Mouse (Mus musculus) large intestine, adult 2 months (tissue): ENCODE results near the gene Litaf. TPM values are rescaled to one million over a fixed set of nuclear protein-coding genes. Genes with fewer than 3 reads are reported as not detected.
"Not testable (repeated sequence)": the region's sequence is repeated elsewhere in the genome, so short reads cannot be mapped to it uniquely, and the experiment has no call there.

Source experiments
- DNase-seq: peaks from one replicate; pipeline ENCODE4 v3.0.0-alpha.2; 2012; ENCODE audit warnings: low read depth, low spot score
- WGBS: fragments of 180-500 bp; shearing (Covaris S2); methylation state at CpG from one replicate; pipeline ENCODE4 v1.1.7; 2018; 5-methylcytosine and 5-hydroxymethylcytosine counted together
- polyA plus RNA-seq: library from polyadenylated mRNA; depleted of rRNA; stranded (reverse); fragments of >200 nt; gene quantifications from 2 replicates; pipeline ENCODE4 v1.2.3, GENCODE M21; 2012

Litaf gene
- polyA plus RNA-seq, 1 experiment, result 200 TPM

GRCm38 (mm10) chr16:11031320-11031719 is 34.6 kb downstream of the Litaf start:
- WGBS, result 55% methylated on average over 3 of the region's 3 CpGs
- DNase-seq, result no peak

GRCm38 (mm10) chr16:11030844-11031243 is 35.1 kb downstream of the Litaf start:
- 62% methylated on average over 4 of the region's 4 CpGs for WGBS

GRCm38 (mm10) chr16:11028206-11028605 is 37.8 kb downstream of the Litaf start:
- 81% methylated on average over 7 of the region's 7 CpGs for WGBS
- DNase-seq, result no peak

More at GRCm38 (mm10) chr16:11030844-11031243, 35.1 kb downstream of the Litaf start:
- no peak for DNase-seq

- DNase-seq, result no peak
- 67% methylated on average over 3 of the region's 3 CpGs for WGBS
These were observed 41.1 kb downstream of the Litaf start for GRCm38 (mm10) chr16:11024841-11025240.

- WGBS, result 83% methylated on average over 5 of the region's 5 CpGs
- no peak for DNase-seq
These were observed 42.3 kb downstream of the Litaf start for GRCm38 (mm10) chr16:11023618-11024017.

GRCm38 (mm10) chr16:11022113-11022489 is 43.9 kb downstream of the Litaf start:
- WGBS, result 87% methylated on average over 4 of the region's 4 CpGs
- DNase-seq, result no peak

- 83% methylated on average over 3 of the region's 3 CpGs for WGBS
These were observed 44.4 kb downstream of the Litaf start for GRCm38 (mm10) chr16:11021403-11022112.

GRCm38 (mm10) chr16:11017807-11018595 is 48.0 kb downstream of the Litaf start:
- 31% methylated on average over 11 of the region's 11 CpGs for WGBS
- DNase-seq, result no peak

More at GRCm38 (mm10) chr16:11021403-11022112, 44.4 kb downstream of the Litaf start:
- no peak for DNase-seq

- DNase-seq, result no peak
- WGBS, result 30% methylated on average over 4 of the region's 4 CpGs
These were observed 49.6 kb downstream of the Litaf start for GRCm38 (mm10) chr16:11016353-11016752.

GRCm38 (mm10) chr16:11014407-11014806 is 51.5 kb downstream of the Litaf start:
- 82% methylated on average over 3 of the region's 3 CpGs for WGBS
- no peak for DNase-seq

- 86% methylated on average over 15 of the region's 19 CpGs for WGBS
- DNase-seq, result not testable (repeated sequence)
These were observed 52.4 kb downstream of the Litaf start for GRCm38 (mm10) chr16:11013464-11014147.

- no peak for DNase-seq
- WGBS, result 46% methylated on average over 11 of the region's 11 CpGs
These were observed 53.1 kb downstream of the Litaf start for GRCm38 (mm10) chr16:11012571-11013463.

- WGBS, result 86% methylated on average over 4 of the region's 4 CpGs
- no peak for DNase-seq
These were observed 54.0 kb downstream of the Litaf start for GRCm38 (mm10) chr16:11011939-11012338.

- no peak for DNase-seq
- 63% methylated on average over 2 of the region's 2 CpGs for WGBS
These were observed 54.8 kb downstream of the Litaf start for GRCm38 (mm10) chr16:11011206-11011605.

GRCm38 (mm10) chr16:11010270-11010669 is 55.7 kb downstream of the Litaf start:
- 95% methylated on average over 4 of the region's 4 CpGs for WGBS

GRCm38 (mm10) chr16:11008162-11008991 is 57.6 kb downstream of the Litaf start:
- no peak for DNase-seq
- 19% methylated on average over 15 of the region's 15 CpGs for WGBS

More at GRCm38 (mm10) chr16:11010270-11010669, 55.7 kb downstream of the Litaf start:
- DNase-seq, result no peak

GRCm38 (mm10) chr16:11006100-11006499 is 59.9 kb downstream of the Litaf start:
- WGBS, result 70% methylated on average over 6 of the region's 6 CpGs
- no peak for DNase-seq
